ENCODE assay signal across 8 mouse cellular contexts in the genomic region with DNA sequence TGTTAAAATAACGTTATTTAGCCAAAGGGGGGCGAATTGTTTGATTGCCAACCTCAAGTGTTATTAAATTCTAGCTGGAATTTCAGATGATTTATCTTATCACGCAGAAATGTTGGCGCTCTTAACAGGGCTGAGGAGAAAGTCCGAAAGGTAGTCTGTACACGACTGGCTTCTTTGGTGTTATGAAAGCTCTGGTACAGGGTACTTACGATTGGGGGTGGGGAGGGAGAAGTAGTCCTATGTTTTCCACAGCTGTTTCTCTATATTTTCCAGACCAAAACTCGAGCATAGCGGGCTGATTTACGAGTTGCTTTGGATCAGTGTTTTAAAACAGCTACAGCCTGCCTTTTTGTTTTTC. TPM values are rescaled to one million over a fixed set of nuclear protein-coding genes. Genes with fewer than 3 reads are reported as not detected.
A peak's percentile ranks its signal among the peaks of the same experiment; 100 is the strongest.
DNase-seq lines count a peak whose midpoint lies in the region; ATAC-seq and TF ChIP-seq lines count a peak whose summit lies in the region.

No protein-coding gene starts in this region.

- DNase-seq in lung, postnatal 36 days, result peak; percentile 13
- DNase-seq in lung, postnatal 10 days, result no peak
- DNase-seq in forebrain, postnatal 0 days, result no peak
- peak; percentile 21 to 47 for DNase-seq in kidney, postnatal 4 days
- no peak for DNase-seq in layer of hippocampus, adult 11-12 months (ENCODE audit: low spot score)
- DNase-seq in ovary, postnatal 10 days (ENCODE audit: low spot score), result no peak
- no peak for DNase-seq in cerebellum, adult 18-20 months

- H3K9ac ChIP-seq in forebrain, postnatal 0 days, result no peak overlapping the region
- H3K9ac ChIP-seq in stomach, embryonic 16.5 days (ENCODE audit: low read length), result peak overlapping the region; percentile 97

- H3K4me3 ChIP-seq in forebrain, postnatal 0 days (ENCODE audit: low read depth, low read length), result no peak overlapping the region
- H3K4me3 ChIP-seq in stomach, embryonic 16.5 days (replicated peaks; ENCODE audit: low read length), result peak overlapping the region; percentile 89

- no peak for TF ChIP-seq CTCF in forebrain, postnatal 0 days (IDR thresholded peaks at IDR 0.05; ENCODE audit: low read depth)

- no peak overlapping the region for H3K27ac ChIP-seq in forebrain, postnatal 0 days (ENCODE audit: low read depth, low read length)
- peak overlapping the region; percentile 94 for H3K27ac ChIP-seq in stomach, embryonic 16.5 days (ENCODE audit: low read length)

- H3K36me3 ChIP-seq in forebrain, postnatal 0 days (ENCODE audit: insufficient read depth), result no peaks in the 10 kb centered on the region
- H3K36me3 ChIP-seq in stomach, embryonic 16.5 days (ENCODE audit: control insufficient read depth, insufficient read depth, low read length), result no peaks in the 10 kb centered on the region

- 0 out of 2 replicates have a peak, but pooled peaks cover 3% of the 10 kb centered on the region for H3K4me1 ChIP-seq in forebrain, postnatal 0 days (ENCODE audit: insufficient read depth)
- peaks cover 15% of the 10 kb centered on the region for H3K4me1 ChIP-seq in stomach, embryonic 16.5 days (ENCODE audit: control insufficient read depth, insufficient read depth, low read length)

- WGBS in forebrain, postnatal 0 days, result 28% methylated on average over 10 of the region's 10 CpGs
- WGBS in stomach, embryonic 16.5 days, result 19% methylated on average over 10 of the region's 10 CpGs

- peak overlapping the region; percentile 31 for H3K4me2 ChIP-seq in forebrain, postnatal 0 days (ENCODE audit: low read depth)
- H3K4me2 ChIP-seq in stomach, embryonic 16.5 days (ENCODE audit: low read depth, low read length), result peak overlapping the region; percentile 63

- H3K27me3 ChIP-seq in forebrain, postnatal 0 days (ENCODE audit: insufficient read depth, low read length), result no peaks in the 10 kb centered on the region
- H3K27me3 ChIP-seq in stomach, embryonic 16.5 days (ENCODE audit: control insufficient read depth, insufficient read depth, low read length), result no peaks in the 10 kb centered on the region

- H3K9me3 ChIP-seq in forebrain, postnatal 0 days (ENCODE audit: low read length), result no peaks in the 10 kb centered on the region
- no peaks in the 10 kb centered on the region for H3K9me3 ChIP-seq in stomach, embryonic 16.5 days (replicated peaks; ENCODE audit: control insufficient read depth, low read length)

- ATAC-seq in forebrain, postnatal 0 days, result no peak
- ATAC-seq in stomach, embryonic 16.5 days (ENCODE audit: insufficient read depth, low FRiP score), result no peak

RNA-seq across cellular contexts. Expression of a gene that starts 3.1 kb away (rescaled TPM):
- 2.8 and 5.2 TPM in 2 replicates for total RNA-seq in forebrain, postnatal 0 days (2014; rRNA removed)
- polyA plus RNA-seq in forebrain, postnatal 0 days (2015; fragmentation: Nextera tagmentation; extraction: Ambion mirVana), result 1.6 and 1.7 TPM in 2 replicates
- 17.4 and 17.5 TPM in 2 replicates for polyA plus RNA-seq in stomach, embryonic 16.5 days (2015; fragmentation: Nextera tagmentation; extraction: Ambion mirVana)

Comparison
In these comparisons a context has a peak if more than half of its experiments do, and no peak if none do; other contexts are left out.
1. DNase-seq: peak in lung, postnatal 36 days (single experiment) and kidney, postnatal 4 days (2 of 2); none in lung, postnatal 10 days (single experiment), forebrain, postnatal 0 days (single experiment), layer of hippocampus, adult 11-12 months (single experiment), ovary, postnatal 10 days (single experiment) and cerebellum, adult 18-20 months (0 of 2).